Mouse (Mus musculus): Measurements from ENCODE around the gene Supv3l1.

- TF ChIP-seq CTCF (IDR thresholded peaks at IDR 0.05; ENCODE audit: extremely low read depth, insufficient read length, insufficient replicate concordance, low read depth, low read length) (no peak), POLR2A (IDR thresholded peaks at IDR 0.05; ENCODE audit: low read depth, low read length) (no peak)
Observed at GRCm38 (mm10) chr10:62450280-62450640, 722 bp upstream of the Supv3l1 start.
